Mouse (Mus musculus) bone marrow macrophage, adult 2 months (primary cell): Measurements from ENCODE around the gene Vsig2.

Source experiments
- CTCF ChIP-seq: IDR thresholded peaks from 2 replicates; pipeline ENCODE4 v1.5.1; 2012; ENCODE audit warnings: low read depth, mild to moderate bottlenecking, low read length, moderate library complexity
- POLR2A ChIP-seq: IDR thresholded peaks from 2 replicates; pipeline ENCODE4 v1.6.1; 2012; ENCODE audit warnings: mild to moderate bottlenecking, low read depth, low read length, borderline replicate concordance

DNA sequence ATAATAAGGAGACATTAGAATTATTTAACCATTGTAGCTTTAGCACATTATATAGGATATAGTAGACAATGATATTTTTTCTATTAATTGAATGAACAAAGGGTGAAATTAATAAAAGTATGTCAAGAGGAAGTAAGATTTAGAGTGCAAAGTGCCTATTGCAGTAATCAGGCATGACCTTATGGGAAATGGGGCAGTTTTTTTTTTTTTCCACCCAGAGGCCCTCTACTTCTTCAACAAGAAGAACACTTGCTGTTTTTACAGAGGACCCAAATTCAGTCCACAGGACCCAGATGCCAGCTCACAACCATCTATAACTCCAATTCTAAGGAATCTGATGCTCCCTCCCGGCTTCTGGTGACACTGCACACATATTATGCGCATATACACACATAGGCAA lies 21.6 kb downstream of the Vsig2 start:
- TF ChIP-seq CTCF (no peak), POLR2A (no peak)
